Mouse (Mus musculus) c-Kit-positive CD71-positive TER-119-positive erythroid progenitor cells, embryonic 14.5 days (primary cell): Measurements from ENCODE around the gene Gm20388.

Experiments used
- DNase-seq: peaks from one replicate; pipeline ENCODE4 v3.0.0-alpha.2; 2013; ENCODE audit warnings: low spot score

Gm20388 gene

GRCm38 (mm10) chr8:122849152-122849910 lies 2938.7 kb downstream of the Gm20388 start:
- no peak for DNase-seq

- DNase-seq = no peak
Measured at GRCm38 (mm10) chr8:122850641-122851240, 2940.1 kb downstream of the Gm20388 start.

GRCm38 (mm10) chr8:122851692-122852545 lies 2941.3 kb downstream of the Gm20388 start:
- DNase-seq = no peak

DNA sequence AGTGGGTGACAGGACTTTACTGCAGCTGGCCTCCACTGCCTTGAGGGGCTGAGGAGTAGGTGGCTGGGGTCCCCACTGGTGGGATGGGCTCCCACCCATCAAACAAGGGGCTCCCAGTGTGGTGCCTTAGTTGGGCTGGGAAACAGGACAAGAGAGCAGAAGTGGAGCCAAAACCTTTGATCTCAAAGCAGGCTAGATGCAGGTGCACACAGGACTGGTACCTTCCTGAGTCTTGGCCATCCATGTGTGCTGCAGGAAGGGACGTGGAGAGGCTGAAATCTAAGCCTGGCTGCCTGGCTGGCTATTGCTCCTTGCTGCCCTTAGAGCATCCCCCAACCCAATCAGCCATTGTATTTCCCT lies 2941.9 kb downstream of the Gm20388 start:
- no peak for DNase-seq

- DNase-seq = no peak
Measured at GRCm38 (mm10) chr8:122853340-122853771, 2942.7 kb downstream of the Gm20388 start.

DNA sequence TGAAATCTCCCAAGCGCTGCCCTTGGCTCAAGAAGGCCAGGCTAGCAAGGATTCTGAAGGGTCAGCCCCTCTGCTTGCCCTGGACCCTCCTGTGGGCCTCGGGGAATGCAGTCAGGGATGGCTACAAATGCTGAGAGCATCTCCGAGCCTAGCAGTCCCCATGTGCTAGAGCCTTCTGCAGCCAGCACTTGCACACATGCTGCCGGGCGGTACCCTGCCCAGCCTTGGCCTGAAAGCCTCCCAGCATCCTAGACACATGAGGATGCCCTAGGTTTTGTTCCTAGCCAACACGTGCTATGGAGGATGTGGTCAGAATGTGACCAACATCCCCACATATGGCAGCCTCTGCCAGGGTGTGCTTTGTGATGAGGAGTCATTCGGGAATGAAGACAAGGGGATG lies 2943.7 kb downstream of the Gm20388 start:
- no peak for DNase-seq

GRCm38 (mm10) chr8:122855123-122855522 lies 2944.5 kb downstream of the Gm20388 start:
- no peak for DNase-seq

DNA sequence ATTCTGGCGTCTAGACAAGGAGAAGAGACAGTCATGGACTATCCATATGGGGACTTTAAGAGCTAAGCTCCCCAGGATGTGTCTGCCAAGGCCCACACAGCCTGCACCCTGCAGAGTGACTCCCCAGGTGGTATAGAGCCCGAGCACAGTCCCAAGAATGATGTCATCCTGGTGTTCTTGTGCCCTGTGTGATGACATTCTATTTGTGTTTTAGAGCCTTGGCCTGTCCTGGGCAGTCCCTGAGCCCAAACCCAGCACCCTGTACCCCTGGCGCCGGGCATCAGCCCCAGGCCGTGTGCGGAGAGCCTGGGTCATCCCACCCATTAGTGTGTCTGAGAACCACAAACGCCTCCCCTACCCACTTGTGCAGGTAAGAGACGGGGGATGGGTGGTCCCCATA lies 2945.6 kb downstream of the Gm20388 start:
- no peak for DNase-seq

- no peak for DNase-seq
Measured at GRCm38 (mm10) chr8:122859843-122860242, 2949.2 kb downstream of the Gm20388 start.

DNA sequence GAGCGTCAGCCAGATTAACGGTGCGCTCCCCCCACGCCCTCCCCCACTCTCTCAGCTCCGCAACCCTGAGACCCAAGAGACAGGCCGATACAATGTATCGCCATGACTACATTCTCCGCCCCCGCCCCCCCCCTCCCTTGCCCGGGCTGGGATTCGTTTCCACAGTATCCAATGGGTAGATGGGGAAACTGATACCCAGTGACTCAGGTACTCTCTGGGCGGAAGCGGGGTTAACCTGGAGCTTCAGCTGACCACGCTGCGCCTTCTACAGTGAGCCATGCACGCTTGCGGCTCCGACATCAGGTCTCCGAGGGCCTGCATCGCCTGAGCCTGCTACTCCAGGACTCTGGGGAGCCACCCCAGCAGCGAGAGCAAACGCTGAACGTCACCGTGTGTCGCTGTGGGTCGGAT lies 2954.1 kb downstream of the Gm20388 start:
- no peak for DNase-seq

DNA sequence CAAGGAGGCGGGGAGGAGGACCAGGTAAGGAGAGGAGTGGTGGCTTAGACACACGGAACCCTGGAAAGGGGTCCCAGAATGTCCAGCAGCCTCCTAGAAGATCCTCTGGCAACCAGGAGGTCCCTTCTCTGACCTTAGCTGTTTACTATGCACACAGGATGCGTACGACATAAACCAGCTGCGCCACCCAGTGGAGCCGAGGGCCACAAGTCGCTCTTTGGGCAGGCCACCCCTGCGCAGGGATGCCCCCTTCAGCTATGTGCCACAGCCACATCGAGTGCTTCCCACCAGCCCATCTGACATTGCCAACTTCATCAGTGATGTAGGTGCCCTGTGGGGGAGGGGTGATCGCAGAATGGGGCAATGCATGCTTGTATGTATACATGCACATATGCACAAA lies 2954.8 kb downstream of the Gm20388 start:
- DNase-seq = no peak

- DNase-seq = no peak
Measured at GRCm38 (mm10) chr8:122866231-122866630, 2955.6 kb downstream of the Gm20388 start.

- no peak for DNase-seq
Measured at GRCm38 (mm10) chr8:122867982-122868381, 2957.3 kb downstream of the Gm20388 start.

GRCm38 (mm10) chr8:122870377-122870863 lies 2959.8 kb downstream of the Gm20388 start:
- DNase-seq = peak; percentile 31

GRCm38 (mm10) chr8:122871663-122872062 lies 2961.0 kb downstream of the Gm20388 start:
- DNase-seq = peak; percentile 39

GRCm38 (mm10) chr8:122873171-122873570 lies 2962.5 kb downstream of the Gm20388 start:
- no peak for DNase-seq

- DNase-seq = no peak
Measured at GRCm38 (mm10) chr8:122875186-122875585, 2964.5 kb downstream of the Gm20388 start.

GRCm38 (mm10) chr8:122878231-122878630 lies 2967.6 kb downstream of the Gm20388 start:
- no peak for DNase-seq

GRCm38 (mm10) chr8:122880302-122880701 lies 2969.7 kb downstream of the Gm20388 start:
- DNase-seq = no peak

GRCm38 (mm10) chr8:122883671-122884070 lies 2973.0 kb downstream of the Gm20388 start:
- no peak for DNase-seq

GRCm38 (mm10) chr8:122891440-122891839 lies 2980.8 kb downstream of the Gm20388 start:
- no peak for DNase-seq

- no peak for DNase-seq
Measured at GRCm38 (mm10) chr8:122893451-122893850, 2982.8 kb downstream of the Gm20388 start.

DNA sequence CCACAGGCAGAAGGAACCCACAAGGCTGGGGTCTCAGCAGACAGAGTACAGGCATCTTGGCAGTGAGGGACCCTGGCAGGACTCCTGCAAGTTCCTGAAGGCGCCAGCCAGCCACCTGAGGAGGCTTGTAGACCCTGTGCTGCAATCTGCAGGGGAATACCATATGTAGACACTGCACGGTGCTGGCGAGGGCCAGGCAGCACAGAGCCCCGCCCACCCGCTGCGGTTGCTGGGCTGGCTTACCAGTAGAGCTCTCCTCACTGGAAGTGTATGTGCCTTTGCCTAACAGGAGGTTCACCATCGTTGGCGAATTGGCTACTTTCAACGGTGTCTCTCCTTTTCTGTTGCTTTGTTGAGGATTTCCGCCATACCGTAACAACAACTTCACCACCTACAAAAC lies 2985.7 kb downstream of the Gm20388 start:
- no peak for DNase-seq
